Mouse (Mus musculus): ENCODE results near the gene Sptan1.
A peak's percentile ranks its signal among the peaks of the same experiment; 100 is the strongest.

DNA sequence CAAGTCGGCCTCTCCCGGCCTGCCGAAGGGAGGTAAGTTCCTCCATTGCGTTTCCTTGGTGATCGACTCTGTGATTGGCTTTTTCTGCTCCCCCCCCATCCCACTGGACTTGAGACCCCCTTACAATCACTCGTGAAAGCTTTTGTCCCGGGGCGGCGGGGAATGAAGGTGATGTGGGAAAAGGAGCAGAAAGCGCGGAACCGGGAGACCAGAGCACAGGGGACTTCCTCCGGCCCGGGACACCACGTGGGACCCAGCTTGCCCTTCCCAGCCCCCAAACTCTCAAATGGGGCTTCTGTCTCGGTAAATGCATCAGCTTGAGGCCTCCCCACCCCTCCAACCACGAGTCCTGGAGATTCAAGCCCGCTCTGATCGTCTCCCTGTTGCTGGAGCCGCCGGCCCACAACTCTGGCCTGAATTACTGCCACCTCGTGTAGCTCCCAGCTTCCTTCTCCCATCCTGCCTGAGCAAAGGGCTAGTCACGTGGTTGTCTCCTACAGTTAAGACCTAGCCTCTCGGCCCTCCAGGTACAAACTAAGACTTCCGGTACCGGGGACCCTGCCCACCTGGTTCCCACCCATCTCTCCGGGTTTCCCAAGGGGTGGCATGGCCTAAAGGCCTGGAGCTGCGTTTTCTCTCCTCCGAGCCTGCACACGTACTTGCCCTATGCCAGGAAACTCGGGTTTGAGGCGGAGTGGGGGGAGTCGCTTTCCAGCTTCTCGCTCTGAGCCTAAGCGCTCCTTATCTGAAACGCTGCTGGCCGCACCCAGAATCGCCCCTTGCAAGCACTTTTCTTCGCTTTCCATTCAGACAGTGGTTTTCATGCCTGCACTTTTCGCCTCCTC, 97.1 kb downstream of the Sptan1 start:
- TF ChIP-seq CTCF (IDR thresholded peaks at IDR 0.05) (peak; percentile 20; the same call in 1 of the 2 replicates), POLR2A (IDR thresholded peaks at IDR 0.05; ENCODE audit: insufficient read depth, low read depth, low read length) (peak; percentile 65)

Data from heart, adult 2 months (tissue).